Mouse (Mus musculus) brain, embryonic 14.5 days (tissue): ENCODE data around the gene Ssu2. TPM values are rescaled to one million over a fixed set of nuclear protein-coding genes. Genes with fewer than 3 reads are reported as not detected.

Experiments used
- DNase-seq: peaks from one replicate; pipeline ENCODE4 v3.0.0-alpha.2; 2011; ENCODE audit warnings: low read depth
- CTCF ChIP-seq: fragments of 200-500 bp; IDR thresholded peaks from 2 replicates; pipeline ENCODE4 v1.5.1; 2012; ENCODE audit warnings: inconsistent platforms, mild to moderate bottlenecking, moderate library complexity, borderline replicate concordance; ENCODE audit not compliant: insufficient read depth, insufficient read length; ENCODE audit errors: extremely low read depth
- POLR2A ChIP-seq: fragments of 200-500 bp; IDR thresholded peaks from 2 replicates; pipeline ENCODE4 v1.6.1; 2012; ENCODE audit warnings: mild to moderate bottlenecking, inconsistent platforms, borderline replicate concordance; ENCODE audit not compliant: poor library complexity, insufficient read depth, insufficient read length, severe bottlenecking; ENCODE audit errors: extremely low read depth
- polyA plus RNA-seq: library from polyadenylated mRNA; depleted of rRNA; stranded (reverse); fragments of >200 nt; gene quantifications from 2 replicates; pipeline ENCODE4 v1.2.3, GENCODE M21; 2012; rRNA removed

Gene Ssu2
- polyA plus RNA-seq: 0.14 and 0.45 TPM in 2 replicates

- no peak for DNase-seq
- TF ChIP-seq CTCF (no peak), POLR2A (no peak)
These were observed at the start of gene Ssu2 for GRCm38 (mm10) chr6:112387947-112388346. TSS of gene Ssu2 (minus strand) at chr6:112388023.

GRCm38 (mm10) chr6:112426018-112426732 is 38.4 kb upstream of the Ssu2 start:
- no peak for DNase-seq
- TF ChIP-seq CTCF (no peak), POLR2A (no peak)

- DNase-seq: peak; percentile 58
- TF ChIP-seq POLR2A: no peak
- no peak for TF ChIP-seq CTCF
These were observed 36.1 kb upstream of the Ssu2 start for GRCm38 (mm10) chr6:112423746-112424501.

DNA sequence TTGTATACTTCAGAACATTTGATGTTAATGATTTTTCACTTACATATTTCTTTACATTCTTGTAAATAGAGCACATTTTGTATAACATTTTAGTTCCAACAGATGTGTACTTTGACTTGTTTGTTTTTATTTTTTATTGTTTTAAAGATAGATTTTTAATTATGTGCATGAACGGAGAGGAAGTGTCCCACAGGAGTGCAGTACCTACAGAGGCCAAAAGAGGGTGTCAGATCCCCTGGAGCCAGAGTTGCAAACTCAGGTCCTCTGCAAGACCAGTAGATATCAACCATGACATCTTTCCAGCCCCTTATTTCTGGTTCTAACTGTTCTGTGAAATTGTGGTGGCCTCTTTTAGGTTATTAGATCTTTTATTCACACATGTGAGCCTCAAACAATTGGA is 33.1 kb upstream of the Ssu2 start:
- no peak for TF ChIP-seq CTCF
- no peak for TF ChIP-seq POLR2A
- no peak for DNase-seq

DNA sequence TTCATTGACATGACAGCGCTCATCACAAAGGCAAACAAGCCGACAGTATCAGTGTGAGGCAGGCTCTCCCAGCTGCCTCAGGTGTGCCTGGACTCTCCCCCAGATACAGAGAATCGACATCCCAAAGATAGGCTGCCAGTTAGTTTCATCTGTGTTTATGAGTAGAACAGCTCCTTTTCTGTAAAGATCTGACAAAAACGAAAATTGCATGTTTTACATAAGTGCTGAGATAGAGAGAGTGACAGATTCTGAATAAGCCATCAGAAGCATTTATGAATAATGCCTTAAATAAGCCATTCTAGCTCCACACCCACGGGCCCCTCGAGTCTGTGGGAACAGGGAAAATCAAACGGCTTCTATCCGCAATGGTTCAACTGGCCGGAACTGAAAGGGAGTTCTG is 31.5 kb upstream of the Ssu2 start:
- DNase-seq: peak; percentile 23

DNA sequence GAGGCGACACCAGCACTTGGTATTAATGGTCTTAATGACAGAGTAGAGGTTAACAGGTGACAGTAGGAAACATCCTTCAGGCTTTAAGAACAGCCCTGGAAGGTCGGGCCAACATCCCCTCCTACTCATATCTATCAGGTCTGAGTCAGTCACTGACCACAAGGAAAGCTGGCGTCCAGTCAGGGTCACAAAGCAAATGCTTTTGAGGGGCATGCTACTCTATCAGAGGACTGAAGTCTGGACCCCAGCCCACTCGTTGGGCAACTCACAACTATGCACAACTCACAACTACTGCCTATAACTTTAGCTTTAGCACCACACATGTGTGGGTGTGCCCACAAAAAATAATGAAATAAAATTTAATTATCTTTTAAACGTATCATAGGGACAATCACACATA is 16.3 kb upstream of the Ssu2 start:
- no peak for DNase-seq
- TF ChIP-seq POLR2A: no peak
- no peak for TF ChIP-seq CTCF

More for the DNA sequence above, 31.5 kb upstream of the Ssu2 start:
- TF ChIP-seq POLR2A (no peak), CTCF (no peak)

GRCm38 (mm10) chr6:112401953-112402683 is 14.3 kb upstream of the Ssu2 start:
- peak; percentile 39 for DNase-seq
- no peak for TF ChIP-seq POLR2A
- no peak for TF ChIP-seq CTCF

GRCm38 (mm10) chr6:112397351-112397750 is 9.5 kb upstream of the Ssu2 start:
- no peak for TF ChIP-seq POLR2A
- no peak for TF ChIP-seq CTCF
- no peak for DNase-seq

GRCm38 (mm10) chr6:112396352-112396751 is 8.5 kb upstream of the Ssu2 start:
- DNase-seq: no peak
- TF ChIP-seq CTCF (no peak), POLR2A (no peak)

GRCm38 (mm10) chr6:112388385-112388784 is 562 bp upstream of the Ssu2 start:
- no peak for TF ChIP-seq CTCF
- no peak for TF ChIP-seq POLR2A
- no peak for DNase-seq

GRCm38 (mm10) chr6:112386260-112386659 is 1.6 kb downstream of the Ssu2 start:
- DNase-seq: peak; percentile 9

More at GRCm38 (mm10) chr6:112386260-112386659, 1.6 kb downstream of the Ssu2 start:
- TF ChIP-seq CTCF (no peak), POLR2A (no peak)
